Mouse (Mus musculus): ENCODE measurements around the gene Gnb1l. TPM values are rescaled to one million over a fixed set of nuclear protein-coding genes. Genes with fewer than 3 reads are reported as not detected.

The Gnb1l gene
- polyA plus RNA-seq, 1 experiment = 12.0 TPM

- TF ChIP-seq GATA1 (IDR thresholded peaks at IDR 0.05; ENCODE audit: low read length) = no peak
Measured at GRCm38 (mm10) chr16:18564472-18564871, 66.0 kb downstream of the Gnb1l start.

- no peak for TF ChIP-seq GATA1 (IDR thresholded peaks at IDR 0.05; ENCODE audit: low read length)
Measured at GRCm38 (mm10) chr16:18568599-18568998, 70.1 kb downstream of the Gnb1l start.

- no peak for TF ChIP-seq GATA1 (IDR thresholded peaks at IDR 0.05; ENCODE audit: low read length)
Measured at GRCm38 (mm10) chr16:18574196-18574595, 75.7 kb downstream of the Gnb1l start.

- TF ChIP-seq GATA1 (IDR thresholded peaks at IDR 0.05; ENCODE audit: low read length) = no peak
Measured at GRCm38 (mm10) chr16:18577071-18577470, 78.6 kb downstream of the Gnb1l start.

GRCm38 (mm10) chr16:18577599-18578160 is 79.2 kb downstream of the Gnb1l start:
- no peak for TF ChIP-seq GATA1 (IDR thresholded peaks at IDR 0.05; ENCODE audit: low read length)

- no peak for TF ChIP-seq GATA1 (IDR thresholded peaks at IDR 0.05; ENCODE audit: low read length)
Measured at GRCm38 (mm10) chr16:18580389-18580788, 81.9 kb downstream of the Gnb1l start.

- TF ChIP-seq GATA1 (IDR thresholded peaks at IDR 0.05; ENCODE audit: low read length) = no peak
Measured at GRCm38 (mm10) chr16:18581050-18581622, 82.6 kb downstream of the Gnb1l start.

- no peak for TF ChIP-seq GATA1 (IDR thresholded peaks at IDR 0.05; ENCODE audit: low read length)
Measured at GRCm38 (mm10) chr16:18581623-18582205, 83.2 kb downstream of the Gnb1l start.

- TF ChIP-seq GATA1 (IDR thresholded peaks at IDR 0.05; ENCODE audit: low read length) = no peak
Measured at GRCm38 (mm10) chr16:18582426-18583148, 84.1 kb downstream of the Gnb1l start.

GRCm38 (mm10) chr16:18583169-18583568 is 84.7 kb downstream of the Gnb1l start:
- no peak for TF ChIP-seq GATA1 (IDR thresholded peaks at IDR 0.05; ENCODE audit: low read length)

GRCm38 (mm10) chr16:18583673-18584357 is 85.3 kb downstream of the Gnb1l start:
- no peak for TF ChIP-seq GATA1 (IDR thresholded peaks at IDR 0.05; ENCODE audit: low read length)

- no peak for TF ChIP-seq GATA1 (IDR thresholded peaks at IDR 0.05; ENCODE audit: low read length)
Measured at GRCm38 (mm10) chr16:18584901-18585510, 86.5 kb downstream of the Gnb1l start.

- TF ChIP-seq GATA1 (IDR thresholded peaks at IDR 0.05; ENCODE audit: low read length) = no peak
Measured at GRCm38 (mm10) chr16:18585676-18586075, 87.2 kb downstream of the Gnb1l start.

- no peak for TF ChIP-seq GATA1 (IDR thresholded peaks at IDR 0.05; ENCODE audit: low read length)
Measured at GRCm38 (mm10) chr16:18586076-18586905, 87.8 kb downstream of the Gnb1l start.

Data from G1E-ER4 (cell line).